Mouse (Mus musculus): ENCODE results near the gene H2afv.
A peak's percentile ranks its signal among the peaks of the same experiment; 100 is the strongest.

The H2afv gene

DNA sequence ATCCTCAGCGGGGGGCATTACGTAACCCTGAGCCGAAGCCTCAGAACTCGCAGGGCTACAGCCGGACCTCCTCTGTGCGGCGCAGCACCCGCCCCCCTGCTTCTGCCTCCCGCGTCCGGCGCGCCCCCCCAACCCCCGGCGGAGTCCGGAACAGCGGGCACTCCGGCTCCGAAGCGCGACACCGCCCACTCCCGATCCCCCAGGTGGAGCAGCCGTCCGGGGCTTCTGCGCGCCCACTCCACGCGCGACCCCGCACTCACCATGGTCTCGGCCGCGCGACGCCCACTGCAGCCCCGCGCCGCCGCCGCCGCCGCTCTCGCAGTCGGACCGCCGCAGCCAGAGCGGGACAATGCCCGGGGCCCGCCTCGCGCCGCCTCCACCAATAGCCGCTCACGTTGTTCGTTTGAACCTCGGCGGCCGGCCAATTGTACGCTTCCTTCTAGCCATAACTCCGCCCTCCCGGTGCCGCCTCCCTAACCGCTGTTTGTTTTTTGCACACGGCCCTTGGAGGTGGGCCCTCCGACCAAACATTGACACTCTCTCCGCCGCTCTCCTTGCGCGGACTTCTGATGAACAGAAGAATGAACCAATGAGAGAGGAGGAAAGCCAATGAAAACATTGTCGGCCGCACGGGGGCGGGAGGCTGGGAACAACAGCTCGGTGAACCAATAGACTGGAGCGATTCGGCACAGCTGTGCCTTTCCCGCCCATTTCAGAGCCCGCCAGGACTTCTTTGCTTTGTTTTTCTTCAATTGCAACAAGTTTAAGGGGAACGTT lies at the start of gene H2afv:
Gene H2afv (minus strand): TSS at position 367 of the 777 bp plus-strand sequence.
- DNase-seq: peak; percentile 100

- peak; percentile 65 for DNase-seq
Measured at GRCm38 (mm10) chr11:6489691-6490503, 45.7 kb upstream of the H2afv start.

DNA sequence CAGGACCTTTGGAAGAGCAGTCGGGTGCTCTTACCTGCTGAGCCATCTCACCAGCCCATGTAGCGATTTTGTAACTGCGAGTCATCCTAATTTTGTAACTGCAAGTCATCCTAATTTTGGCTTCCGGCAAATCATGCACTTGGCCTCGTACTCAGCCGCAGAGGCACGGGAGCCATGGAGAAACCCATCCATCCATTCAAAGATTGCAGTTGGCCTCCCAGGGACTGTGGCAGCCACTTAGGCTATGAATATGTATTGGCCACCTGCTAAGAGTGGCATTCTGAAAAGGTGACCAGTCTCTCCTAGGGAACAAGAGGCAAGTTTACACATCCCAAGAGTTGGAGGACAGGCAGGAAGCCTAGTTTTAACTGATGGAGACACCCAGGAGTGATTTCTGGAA lies 45.0 kb upstream of the H2afv start:
- no peak for DNase-seq

DNA sequence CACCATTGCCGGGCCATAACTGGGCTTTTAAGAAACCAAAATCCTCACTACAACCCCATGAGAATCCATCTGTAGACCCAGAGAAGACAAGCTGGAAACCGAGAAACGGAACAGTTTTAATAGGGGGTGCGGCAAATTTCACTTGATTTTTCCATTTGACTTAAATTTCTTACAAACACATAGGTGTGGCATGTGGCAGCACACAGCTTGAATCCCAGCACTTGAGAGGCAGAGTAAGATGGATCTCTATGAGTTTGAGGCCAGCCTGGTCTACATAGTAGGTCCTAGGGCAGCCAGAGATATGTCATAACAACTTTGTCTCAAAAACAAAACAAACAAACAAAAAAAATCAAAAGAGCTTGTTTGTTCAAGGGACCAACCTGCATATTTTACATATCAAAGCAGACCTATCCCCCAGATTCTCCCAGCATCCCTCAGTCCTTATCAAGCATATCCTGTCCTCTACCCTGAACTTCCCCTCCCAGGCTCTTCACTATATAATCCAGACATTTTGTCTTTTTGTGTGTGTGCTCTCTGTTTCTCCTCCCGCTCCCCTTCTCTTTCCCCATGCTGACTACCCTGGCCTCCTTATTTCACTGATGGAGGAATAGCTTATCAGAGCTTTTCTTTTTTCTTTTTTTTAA lies 43.9 kb upstream of the H2afv start:
- no peak for DNase-seq

DNA sequence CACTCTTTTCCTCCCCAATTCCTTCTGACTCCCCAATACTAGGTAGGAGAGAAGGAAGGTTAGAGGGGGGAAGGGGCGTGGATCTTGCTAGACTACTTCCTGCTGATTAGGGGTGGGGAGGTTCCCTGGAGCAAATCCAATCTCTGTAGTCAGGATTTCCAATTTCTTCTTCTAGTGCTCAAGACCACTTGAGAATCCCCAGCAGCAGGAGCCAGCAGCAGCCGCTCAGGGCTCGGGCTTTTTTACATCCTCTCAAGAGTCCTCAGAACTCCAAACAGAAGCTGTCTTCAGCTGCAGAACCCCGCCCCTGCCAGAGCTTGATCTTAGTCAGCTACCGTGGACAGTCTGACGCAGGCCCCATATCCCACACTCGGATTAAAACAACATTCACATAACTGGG lies 43.3 kb upstream of the H2afv start:
- DNase-seq: peak; percentile 13

- DNase-seq: no peak
Measured at GRCm38 (mm10) chr11:6486916-6487315, 42.7 kb upstream of the H2afv start.

- DNase-seq: no peak
Measured at GRCm38 (mm10) chr11:6484244-6484959, 40.2 kb upstream of the H2afv start.

DNA sequence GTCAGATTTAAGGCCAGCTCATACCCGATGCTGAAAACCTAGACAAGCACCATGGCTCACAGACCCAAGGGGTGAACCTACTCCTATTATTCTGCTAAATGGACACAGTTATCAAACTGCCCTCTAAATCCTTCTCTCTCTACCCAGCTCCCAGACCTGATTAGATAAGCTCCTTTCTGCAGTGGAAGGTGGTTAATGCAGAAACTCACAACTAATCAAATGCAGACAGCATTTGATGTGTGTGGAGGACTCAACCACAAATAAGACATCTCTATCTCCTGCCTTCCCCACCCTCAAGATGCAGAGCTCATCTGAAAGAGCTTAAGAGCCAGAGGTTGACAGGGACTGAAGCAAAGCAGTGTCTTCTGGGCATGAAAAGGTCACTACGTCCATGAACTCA lies 38.9 kb upstream of the H2afv start:
- DNase-seq: no peak

GRCm38 (mm10) chr11:6481669-6482185 lies 37.5 kb upstream of the H2afv start:
- DNase-seq: peak; percentile 80

DNA sequence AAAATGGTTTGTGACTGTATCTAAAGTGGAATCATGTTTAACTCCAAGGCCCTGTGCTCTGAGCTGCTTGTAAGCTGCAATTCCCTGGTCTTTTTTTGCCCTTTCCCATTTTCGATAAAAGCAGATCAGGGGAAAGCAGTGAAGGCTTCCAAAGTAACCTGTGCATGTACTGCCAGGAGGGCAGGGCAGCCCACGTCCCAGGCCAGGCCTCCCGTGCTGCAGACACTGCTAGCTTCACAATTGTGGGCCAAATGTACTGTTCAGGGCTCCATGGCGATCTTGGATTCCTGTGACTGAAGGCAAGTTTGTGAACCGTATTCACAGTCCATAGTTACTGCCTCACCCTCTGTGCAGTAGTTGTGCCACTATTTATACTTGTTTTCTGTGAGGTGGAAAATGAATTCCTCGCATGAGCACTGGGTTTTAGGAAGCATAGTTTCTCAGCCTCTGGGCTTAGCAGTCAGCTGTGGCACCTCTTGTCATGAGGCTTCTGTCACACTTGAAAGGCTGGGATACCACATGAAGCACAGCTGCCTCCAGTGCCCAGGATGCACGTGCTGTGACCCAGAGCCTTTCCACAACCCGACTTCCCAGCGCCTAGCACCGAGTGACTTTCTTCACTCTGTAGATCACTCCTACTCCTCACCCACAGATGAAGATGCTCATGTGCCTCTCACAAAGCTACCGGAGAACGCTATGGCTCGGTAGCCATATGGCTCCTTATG lies 36.6 kb upstream of the H2afv start:
- DNase-seq: no peak

- no peak for DNase-seq
Measured at GRCm38 (mm10) chr11:6480191-6480590, 35.9 kb upstream of the H2afv start.

DNA sequence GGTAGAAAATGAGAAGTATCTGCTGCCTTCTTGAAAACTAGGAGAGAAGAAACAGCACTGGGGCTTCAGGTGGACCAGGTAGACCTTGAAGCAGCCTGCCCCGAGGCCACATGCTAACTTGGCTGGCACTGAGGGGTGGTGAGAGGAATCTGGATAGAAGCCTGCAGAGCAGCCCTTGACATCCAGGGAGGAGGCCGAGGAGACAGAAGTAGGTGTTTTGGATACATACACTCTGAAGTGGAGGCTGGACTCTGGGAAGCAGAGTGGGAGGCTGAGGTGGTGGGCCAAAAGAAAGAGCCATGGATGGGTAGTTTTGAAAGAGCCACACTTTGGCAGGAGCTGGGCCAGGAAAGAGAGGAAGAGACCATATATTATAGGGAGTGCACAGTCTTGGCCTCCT lies 35.0 kb upstream of the H2afv start:
- DNase-seq: no peak

DNA sequence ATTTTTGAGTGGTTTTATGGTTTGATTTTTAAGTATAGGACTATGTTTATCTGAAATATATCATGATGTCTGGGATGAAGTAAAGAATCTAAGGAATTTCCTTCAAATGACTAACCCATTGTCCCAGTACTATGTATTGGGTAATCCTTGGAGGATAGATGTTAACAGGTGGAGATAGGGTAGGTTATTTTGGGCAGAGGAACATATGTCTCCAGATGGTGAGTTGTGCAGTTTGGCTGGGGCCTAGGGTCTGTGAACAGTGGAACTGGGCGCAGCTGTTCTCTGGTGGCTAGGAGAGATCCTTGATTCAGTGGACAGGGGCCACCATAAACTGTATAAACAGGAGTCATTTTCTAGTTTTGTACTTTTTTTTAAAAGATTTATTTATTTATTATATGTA lies 33.1 kb upstream of the H2afv start:
- DNase-seq: no peak

GRCm38 (mm10) chr11:6476876-6477275 lies 32.6 kb upstream of the H2afv start:
- DNase-seq: no peak

DNA sequence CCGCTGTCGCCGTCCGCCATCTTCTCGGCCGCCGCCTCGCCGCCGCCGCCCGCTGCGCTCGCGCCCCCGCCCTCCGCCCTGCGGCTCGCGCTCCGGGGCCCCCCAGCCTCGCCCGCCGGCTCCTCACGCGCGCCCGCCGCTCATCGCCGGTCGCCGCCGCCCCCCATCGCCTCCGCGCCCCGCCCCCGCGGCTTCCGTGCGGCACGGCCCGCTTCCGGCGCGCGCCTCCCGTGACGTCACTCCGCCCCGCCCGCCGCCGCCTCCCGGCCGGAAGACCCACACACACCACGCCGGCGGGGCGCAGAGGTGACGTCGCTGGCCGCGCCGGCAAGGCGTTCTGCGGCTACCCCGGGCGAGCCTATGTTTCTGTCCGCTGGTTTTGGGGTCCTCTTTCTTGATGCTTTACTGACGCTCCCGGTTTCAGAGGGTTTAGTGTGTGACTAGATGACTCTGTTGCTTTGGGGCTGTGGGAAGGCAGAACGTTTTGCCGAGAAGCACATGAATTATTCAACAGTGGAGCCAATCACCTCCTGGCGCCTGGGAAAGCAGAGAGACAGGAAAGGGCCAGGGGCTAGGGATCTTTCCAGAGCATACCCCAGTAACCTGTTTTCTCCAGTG lies 31.7 kb upstream of the H2afv start, which contains the start of gene Purb:
Gene Purb (minus strand): TSS at position 51 of the 618 bp plus-strand sequence.
- DNase-seq: peak; percentile 93

- peak; percentile 57 for DNase-seq
Measured at GRCm38 (mm10) chr11:6474874-6475731, 30.9 kb upstream of the H2afv start.

DNA sequence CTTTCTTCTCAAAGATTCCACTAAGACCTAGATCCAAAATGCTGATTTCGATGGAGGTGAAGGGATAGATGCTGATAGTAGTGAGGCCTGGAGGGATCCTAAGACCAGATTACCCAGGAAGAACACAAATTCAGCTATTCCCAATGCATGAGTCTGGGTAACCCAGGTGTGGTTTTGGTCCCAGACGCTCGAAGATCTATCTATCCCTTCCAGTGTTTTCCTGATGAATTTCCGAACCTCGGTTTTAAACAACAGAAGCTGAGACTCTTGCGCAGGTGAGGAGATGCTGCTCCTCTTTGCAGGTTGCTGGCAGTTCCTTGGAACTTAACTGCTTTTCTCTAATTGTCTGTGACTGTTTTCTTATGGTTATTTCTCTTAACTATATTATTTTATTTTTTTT lies 30.1 kb upstream of the H2afv start:
- no peak for DNase-seq

DNA sequence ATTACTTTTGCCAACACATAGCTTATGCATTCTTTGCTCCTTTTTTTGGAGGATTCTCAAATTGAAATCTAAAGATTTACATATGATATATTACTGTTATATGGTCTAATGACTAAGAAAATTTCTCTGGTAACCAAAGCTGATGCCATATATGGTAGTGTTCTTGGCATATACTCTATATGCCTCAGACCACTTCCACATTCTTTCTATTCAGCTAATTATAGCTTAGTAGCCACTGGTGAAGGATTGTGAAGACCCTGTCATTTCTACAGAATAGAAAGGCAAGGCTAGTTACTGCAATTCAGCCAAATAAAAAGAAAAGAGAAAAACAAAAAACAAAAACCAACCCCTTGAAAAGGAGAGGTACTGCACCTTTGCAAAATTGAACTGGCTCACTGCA lies 27.8 kb upstream of the H2afv start:
- no peak for DNase-seq

DNA sequence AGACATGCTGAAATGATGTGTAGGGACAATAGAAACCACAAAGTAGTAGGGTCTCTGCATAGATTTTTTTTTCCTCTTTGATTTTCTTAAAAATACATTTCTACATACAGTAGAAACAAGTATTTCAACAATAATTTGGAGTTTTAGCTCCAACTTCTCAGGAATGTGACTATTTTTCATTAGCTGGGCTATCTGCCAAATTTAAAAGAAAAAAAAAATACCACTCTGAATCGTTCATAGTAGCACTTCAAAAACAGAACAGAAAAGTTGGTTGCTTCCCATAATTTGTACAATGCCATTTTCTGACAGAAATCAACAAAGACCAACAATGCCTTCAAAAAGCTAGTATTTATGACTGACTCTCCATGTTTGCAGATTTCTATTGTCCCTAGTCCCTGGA lies 27.2 kb upstream of the H2afv start:
- no peak for DNase-seq

DNA sequence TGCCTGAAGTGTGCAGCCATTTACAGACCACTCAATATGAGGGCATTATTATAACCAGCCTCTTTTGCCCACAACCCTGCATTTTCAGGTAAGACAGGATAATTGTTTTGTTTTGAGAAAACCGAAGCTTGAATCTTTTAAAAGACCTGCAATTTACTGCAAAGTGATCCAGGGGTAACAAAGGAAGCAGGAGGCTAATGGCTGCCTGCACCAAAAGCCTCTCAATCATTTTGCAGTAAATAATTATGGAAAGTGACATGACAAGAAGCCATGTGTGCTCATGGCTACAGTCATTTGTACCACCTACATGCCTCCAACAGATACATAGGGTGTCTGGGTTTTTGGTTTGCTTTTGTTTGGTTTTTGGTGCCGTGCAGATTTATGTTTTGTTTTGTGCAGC lies 26.8 kb upstream of the H2afv start:
- no peak for DNase-seq

DNA sequence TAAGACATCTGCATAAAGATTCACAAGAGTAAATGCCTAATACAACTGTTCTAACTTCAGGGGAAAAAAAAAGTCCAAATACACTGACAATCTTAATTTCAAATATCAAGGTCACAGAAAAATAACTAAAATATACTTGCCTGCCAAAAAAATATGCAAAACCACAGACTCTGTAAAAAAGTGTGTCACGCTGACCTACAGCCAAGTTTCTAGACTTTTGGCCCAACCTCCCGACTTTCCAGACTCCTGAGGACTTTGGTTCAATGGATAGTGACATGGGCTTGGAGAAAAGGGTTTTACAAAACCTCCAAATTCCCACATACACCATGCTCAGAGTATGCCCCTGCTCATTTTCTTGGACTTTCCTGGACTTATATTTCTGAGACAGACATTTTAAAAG lies 24.3 kb upstream of the H2afv start:
- DNase-seq: peak; percentile 40

Data from lung, postnatal 10 days (tissue).